Mouse (Mus musculus): ENCODE measurements around the gene Eif4enif1.

DNA sequence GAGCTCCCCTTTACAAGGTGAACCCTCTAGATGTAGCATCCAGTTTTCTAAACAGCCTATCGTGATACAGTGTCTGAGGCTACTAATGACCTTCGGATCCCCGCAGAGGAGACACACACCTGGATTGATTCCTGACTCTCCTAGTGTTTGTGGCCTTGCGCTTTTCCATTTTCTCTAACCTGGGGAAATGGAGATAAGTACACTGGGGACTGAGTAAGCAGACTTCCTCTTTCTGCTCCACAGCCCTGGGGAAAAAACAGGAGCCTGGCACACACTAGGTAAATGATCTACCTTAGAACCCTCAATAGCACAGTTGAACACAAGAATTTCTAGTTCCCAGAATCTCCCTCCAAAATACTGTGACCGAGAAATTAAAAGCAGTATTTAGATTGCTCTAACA, 85.7 kb downstream of the Eif4enif1 start:
- TF ChIP-seq GATA1 (IDR thresholded peaks at IDR 0.05; ENCODE audit: borderline replicate concordance, low read length), result no peak
- TF ChIP-seq FLI1 (IDR thresholded peaks at IDR 0.05; ENCODE audit: low read length), result no peak
